Mouse (Mus musculus) heart, adult 8-10 months (tissue): ENCODE data around the gene Prkag2. TPM values are rescaled to one million over a fixed set of nuclear protein-coding genes. Genes with fewer than 3 reads are reported as not detected.

Experiments
- DNase-seq: peaks from one replicate; pipeline ENCODE4 v3.0.0; 2022; ENCODE audit warnings: low spot score
- total RNA-seq, 4 experiments: library from RNA; stranded (reverse); gene quantifications; 2 replicates each; pipeline ENCODE4 v1.2.4; 2022

The Prkag2 gene
- total RNA-seq, 4 experiments from 2014 or later = 26.9 to 39.0 (median 30.5) TPM

DNA sequence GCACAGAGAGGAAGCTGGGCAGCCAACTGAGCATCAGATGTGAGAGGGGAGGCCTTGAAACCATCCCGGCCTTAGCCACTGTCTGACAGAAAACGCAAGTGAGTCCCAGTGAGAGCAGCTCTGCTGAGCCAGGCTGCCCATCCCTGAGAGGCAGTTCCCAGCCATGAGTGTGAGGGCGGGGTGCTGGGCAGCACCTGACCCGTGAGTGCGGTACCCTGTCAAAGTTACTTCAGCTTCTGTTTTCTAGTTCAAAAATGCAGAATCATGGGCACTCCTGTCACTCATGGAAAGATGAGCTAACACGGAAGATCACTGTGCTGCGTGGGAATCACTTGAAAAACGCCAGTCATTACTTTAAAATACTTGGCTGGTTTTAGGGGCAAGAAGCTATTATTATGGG lies 49.6 kb downstream of the Prkag2 start:
- DNase-seq = no peak

DNA sequence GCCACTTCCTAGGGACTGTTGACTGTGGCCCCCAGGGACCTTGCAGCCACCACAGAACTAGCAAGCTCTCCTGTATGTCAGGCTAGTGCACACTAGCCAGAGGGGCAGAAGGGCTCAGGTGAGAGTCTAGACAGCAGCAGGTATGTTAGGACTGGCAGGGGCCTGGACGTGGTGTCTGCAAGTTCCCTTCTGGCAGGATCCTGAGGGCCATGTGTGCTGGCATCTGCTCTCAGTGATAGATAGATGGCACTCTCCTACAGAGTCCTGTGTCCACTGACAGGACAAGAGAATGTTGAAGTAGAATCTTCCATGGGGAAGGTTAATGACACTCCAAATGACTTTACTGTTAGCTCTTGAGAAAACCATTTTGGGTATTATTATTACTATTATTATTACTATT lies 52.8 kb downstream of the Prkag2 start:
- no peak for DNase-seq

DNA sequence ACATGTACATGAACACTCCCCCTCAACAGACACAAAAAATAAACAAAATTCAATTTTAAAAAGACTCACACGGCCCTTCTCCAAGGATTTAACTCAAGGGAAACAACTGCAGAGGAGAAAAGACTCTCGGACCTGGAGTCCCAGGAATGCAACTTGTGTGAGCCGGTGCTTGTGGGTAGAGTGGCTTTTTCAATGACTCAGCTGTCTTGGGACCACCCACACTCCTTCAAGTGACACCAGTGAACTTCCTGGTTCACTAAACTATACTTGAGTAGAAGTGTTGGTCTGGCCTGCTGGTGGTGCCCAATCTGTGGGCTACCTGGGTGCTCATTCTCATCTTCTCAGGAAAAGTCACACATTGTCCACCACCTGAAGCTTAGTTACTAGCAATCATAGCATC lies 53.7 kb downstream of the Prkag2 start:
- no peak for DNase-seq

- no peak for DNase-seq
Measured at GRCm38 (mm10) chr5:25044007-25044406, 56.4 kb downstream of the Prkag2 start.

DNA sequence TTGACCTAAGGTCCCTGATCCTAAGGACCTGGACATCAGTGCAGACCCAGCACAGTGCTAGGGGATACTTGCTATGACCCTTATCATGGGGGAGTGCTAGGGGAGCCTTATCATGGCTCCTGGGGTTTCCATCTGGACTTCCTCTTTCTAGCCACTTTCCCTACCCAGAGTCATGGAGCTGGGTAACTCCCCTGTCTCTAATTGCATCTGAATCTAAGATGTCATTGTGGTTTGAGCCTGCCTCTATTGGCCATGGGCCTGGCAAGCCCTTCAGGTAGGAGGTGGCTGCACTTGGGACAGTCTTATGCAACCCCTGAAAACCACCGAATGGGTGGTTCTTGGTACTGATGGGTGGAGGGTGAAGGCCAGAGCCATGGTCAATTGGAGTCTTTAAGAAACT lies 58.5 kb downstream of the Prkag2 start:
- DNase-seq = no peak

GRCm38 (mm10) chr5:25041307-25041706 lies 59.1 kb downstream of the Prkag2 start:
- DNase-seq = no peak

DNA sequence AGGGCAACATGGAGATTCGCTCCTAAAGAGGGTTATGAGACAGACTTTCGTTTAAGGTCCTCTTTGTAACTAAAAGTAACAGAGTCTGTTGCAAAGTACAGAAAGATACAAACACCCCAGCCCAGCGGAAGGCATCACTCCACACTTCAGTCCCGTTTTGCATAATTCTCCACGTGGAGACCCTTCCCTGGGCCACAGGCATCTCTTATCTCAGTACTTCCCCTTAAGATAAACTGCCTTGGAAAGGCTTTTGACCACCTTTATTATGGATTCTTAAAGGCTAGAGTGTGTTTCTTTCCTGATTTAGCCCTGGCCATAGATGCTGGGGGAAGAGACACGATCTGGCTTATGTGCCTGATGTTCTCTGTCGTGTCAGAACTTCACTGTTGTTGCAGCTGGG lies 59.5 kb downstream of the Prkag2 start:
- no peak for DNase-seq

GRCm38 (mm10) chr5:25038827-25039226 lies 61.6 kb downstream of the Prkag2 start:
- DNase-seq = no peak

- DNase-seq = no peak
Measured at GRCm38 (mm10) chr5:25035391-25035790, 65.1 kb downstream of the Prkag2 start.

DNA sequence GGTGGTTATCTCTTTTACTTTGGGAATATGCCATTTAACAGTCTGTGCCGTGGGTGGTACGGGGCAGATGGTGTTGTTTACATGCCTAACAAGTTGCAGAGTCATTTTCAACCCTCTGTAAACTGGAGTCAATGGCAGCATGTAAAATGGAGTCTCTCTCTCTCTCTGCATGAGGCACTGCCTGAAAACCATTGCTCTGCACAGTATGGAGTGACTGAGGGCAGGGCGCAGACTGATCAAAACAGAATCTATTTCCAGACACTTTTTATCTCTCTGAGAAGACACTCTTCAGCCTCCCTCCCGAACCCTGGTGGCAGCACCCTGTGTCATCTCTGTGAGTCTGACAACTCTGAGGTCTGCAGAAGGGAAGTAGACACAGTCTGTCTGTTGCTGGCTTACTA lies 69.0 kb downstream of the Prkag2 start:
- no peak for DNase-seq

DNA sequence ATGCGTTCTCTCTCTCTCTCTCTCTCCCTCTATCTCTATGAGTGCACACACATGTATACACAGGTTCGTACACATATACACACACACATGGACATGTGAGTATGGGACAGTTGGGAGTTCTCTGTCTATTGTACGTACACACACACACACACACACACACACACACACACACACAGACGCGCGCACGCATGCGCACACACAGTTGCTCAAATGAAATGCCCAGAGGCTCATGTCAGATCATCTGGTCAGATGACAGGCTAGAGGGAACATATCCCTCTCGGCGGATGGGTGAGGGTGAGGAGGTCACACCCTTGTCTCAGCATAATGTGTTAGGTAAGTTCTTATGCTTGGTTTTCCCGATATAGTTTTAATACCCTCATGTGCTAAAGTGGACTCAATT lies 69.4 kb downstream of the Prkag2 start:
- DNase-seq = no peak

DNA sequence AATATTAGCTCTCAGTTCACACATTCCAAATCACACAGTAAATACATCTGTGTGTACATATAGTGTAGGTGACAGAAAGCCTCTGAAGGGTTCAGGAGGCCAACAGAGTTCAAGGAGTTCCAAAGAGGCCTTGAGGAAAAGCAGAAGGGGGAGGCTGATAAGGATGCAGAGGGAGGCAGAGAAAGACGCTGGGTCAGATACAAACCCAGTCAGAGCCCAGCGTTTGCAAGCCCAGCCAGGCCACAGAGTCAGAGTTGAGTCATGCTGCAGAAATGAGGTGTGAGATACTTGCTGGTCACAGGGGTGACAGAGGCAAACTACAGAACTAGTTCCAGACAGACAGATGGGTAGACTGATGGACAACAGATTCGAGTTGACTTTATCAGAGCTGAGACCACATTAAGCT lies 70.2 kb downstream of the Prkag2 start:
- peak; percentile 53 for DNase-seq

GRCm38 (mm10) chr5:25027673-25028072 lies 72.8 kb downstream of the Prkag2 start:
- DNase-seq = no peak

GRCm38 (mm10) chr5:25025309-25026019 lies 75.0 kb downstream of the Prkag2 start:
- peak; percentile 73 for DNase-seq

GRCm38 (mm10) chr5:25022904-25023303 lies 77.5 kb downstream of the Prkag2 start:
- DNase-seq = peak; percentile 31

DNA sequence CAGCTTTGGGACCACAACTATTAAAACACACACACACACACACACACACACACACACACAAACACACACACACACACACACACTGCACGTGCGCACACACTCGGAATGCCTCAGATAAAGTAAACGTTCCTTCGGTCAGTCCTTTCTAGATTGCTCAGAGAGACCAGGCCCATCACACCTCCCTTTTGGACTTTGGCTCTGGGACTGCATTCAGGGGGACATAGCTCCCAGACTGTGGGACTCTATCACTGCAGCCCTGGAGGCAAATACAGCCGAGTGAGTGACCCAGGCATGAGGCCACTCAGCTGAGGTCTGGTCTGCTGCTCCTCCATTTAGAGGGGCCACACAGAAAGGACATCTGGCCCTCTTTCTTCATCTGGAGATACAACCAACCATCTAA lies 81.2 kb downstream of the Prkag2 start:
- DNase-seq = no peak

- no peak for DNase-seq
Measured at GRCm38 (mm10) chr5:25012134-25012533, 88.3 kb downstream of the Prkag2 start.

- peak; percentile 87 for DNase-seq
Measured at GRCm38 (mm10) chr5:25011019-25011485, 89.4 kb downstream of the Prkag2 start.

DNA sequence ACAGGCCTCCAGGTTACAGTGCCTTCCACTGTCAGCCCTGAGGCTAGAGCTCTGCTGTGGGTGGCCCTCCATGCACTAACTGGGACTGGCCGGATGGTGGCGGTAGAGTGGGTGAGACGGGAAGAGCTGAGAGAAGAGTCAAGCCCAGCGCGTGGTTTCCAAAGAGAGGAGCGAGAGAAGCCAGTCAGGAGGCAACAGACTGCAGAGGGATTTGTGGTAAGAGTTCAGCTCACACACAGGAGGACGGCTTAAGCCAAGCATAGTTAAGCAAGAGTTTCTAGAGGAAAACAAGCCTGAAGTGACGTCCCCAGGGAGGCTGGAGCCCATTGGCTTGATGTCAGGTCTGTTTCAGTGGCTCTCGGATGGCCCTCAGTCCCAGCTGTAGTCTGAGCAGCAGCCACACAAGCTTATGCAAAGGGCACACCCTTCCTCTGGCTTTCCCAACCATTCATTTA lies 90.0 kb downstream of the Prkag2 start:
- peak; percentile 89 for DNase-seq

DNA sequence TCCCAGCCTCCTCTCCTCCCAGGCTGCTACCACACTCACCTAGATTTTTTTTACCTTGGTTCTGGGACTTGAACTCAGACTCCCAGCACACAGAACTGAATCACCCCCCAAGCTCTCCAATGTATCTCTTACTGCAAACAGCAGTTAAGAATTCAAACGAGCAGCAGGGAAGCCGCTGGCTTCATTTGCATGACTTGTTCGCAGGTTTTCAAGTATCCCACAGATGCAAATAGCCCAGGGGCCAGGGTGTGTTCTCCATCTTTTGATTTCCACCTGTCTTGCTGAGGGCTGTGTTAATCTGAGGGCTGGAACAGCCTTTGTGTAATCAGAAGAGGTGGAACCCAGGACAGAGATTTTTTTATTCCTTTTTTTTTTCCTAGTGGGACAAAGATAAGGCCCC lies 90.7 kb downstream of the Prkag2 start:
- no peak for DNase-seq

DNA sequence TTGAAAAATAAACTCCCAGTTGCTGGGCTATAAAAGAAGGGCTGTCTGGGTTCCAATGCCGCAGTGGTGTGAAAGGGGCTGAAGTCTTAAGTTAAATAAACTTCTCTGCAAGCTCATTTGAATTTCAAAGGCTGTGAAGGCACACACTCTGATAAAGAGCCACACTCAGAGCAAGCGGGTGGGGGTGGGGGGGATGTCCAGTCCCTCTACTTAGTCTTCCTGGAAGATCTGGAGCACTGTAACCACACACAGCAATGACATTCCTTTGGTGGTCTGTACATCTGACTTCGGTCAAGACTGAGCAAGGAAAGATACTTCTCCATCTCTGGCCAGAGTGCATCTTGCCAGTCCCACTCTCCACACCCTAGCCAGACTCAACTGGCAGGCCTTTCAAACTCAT lies 91.5 kb downstream of the Prkag2 start:
- DNase-seq = no peak

- DNase-seq = peak; percentile 76
Measured at GRCm38 (mm10) chr5:25006848-25007247, 93.6 kb downstream of the Prkag2 start.

- DNase-seq = no peak
Measured at GRCm38 (mm10) chr5:25005532-25006129, 94.8 kb downstream of the Prkag2 start.
